Mouse (Mus musculus): ENCODE results near the gene Psmd3.

Psmd3 gene

GRCm38 (mm10) chr11:98743655-98744345, 61.4 kb downstream of the Psmd3 start:
- DNase-seq (ENCODE audit: low read depth, low spot score): no peak

GRCm38 (mm10) chr11:98744456-98745019, 62.2 kb downstream of the Psmd3 start:
- DNase-seq (ENCODE audit: low read depth, low spot score): no peak
